Mouse (Mus musculus): Measurements from ENCODE around the gene Tmem256. TPM values are rescaled to one million over a fixed set of nuclear protein-coding genes. Genes with fewer than 3 reads are reported as not detected.
"Not testable (repeated sequence)": the region's sequence is repeated elsewhere in the genome, so short reads cannot be mapped to it uniquely, and the experiment has no call there.

Tmem256 gene
- total and polyA plus RNA-seq, 2 experiments from 2014 or later, result 117 to 350 TPM

DNA sequence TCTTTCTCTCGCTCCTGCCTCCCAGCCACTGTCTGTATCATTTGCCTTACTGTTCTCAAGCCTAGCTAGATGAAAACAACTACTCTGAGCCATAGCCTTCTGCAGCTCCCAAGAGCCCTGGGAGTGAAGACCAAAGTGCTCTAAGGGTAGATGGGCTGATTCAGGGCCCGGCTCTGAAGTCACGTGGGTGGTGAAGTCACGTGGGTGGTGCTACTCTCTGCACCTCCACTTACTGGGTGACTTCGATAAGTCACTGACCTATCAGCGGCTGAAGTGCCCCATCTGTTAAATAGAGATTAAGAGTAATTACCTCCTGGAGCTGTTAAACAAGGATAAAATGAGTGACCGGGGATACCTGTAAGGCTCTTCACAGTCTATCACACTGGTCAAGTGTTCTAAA lies 15.7 kb downstream of the Tmem256 start:
- peaks cover 9% of the 10 kb centered on the region; the same call in 1 of the 2 replicates for H3K27me3 ChIP-seq (ENCODE audit: insufficient read depth, low read length)
- no peak overlapping the region for H3K4me3 ChIP-seq (ENCODE audit: low read depth, low read length)
- no peaks in the 10 kb centered on the region for H3K4me1 ChIP-seq (ENCODE audit: insufficient read depth)
- H3K27ac ChIP-seq (ENCODE audit: low read depth, low read length), result no peak overlapping the region
- DNase-seq, result no peak
- TF ChIP-seq CTCF (IDR thresholded peaks at IDR 0.05; ENCODE audit: low read depth), result no peak
- H3K4me2 ChIP-seq (ENCODE audit: low read depth), result no peak overlapping the region
- no peak overlapping the region for H3K9ac ChIP-seq
- no peaks in the 10 kb centered on the region for H3K9me3 ChIP-seq (ENCODE audit: low read length)
- H3K36me3 ChIP-seq (ENCODE audit: insufficient read depth), result peaks cover 33% of the 10 kb centered on the region
- no peak for ATAC-seq
- 73% methylated on average over 7 of the region's 7 CpGs for WGBS

DNA sequence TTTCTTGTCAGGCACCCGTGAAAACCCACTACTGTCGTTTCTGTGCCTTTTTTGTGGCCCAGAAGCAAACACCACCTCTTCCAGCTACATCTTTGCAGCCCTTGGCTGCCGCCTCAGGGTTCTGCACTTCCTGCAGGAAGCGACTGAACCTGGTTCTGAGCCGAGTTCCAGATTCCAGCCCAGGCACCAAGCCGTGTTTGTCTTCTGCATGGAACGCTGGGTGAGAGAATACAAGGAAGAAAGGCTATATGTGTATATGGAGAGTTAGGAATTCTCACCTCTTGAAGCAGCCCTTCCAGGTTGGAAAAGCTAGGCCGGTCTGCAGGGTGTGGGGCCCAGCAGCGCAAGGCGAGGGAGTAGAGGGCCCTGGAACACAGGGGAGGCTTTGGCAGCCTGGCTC lies 16.4 kb downstream of the Tmem256 start:
- 86% methylated on average over 10 of the region's 10 CpGs for WGBS
- no peak for ATAC-seq

DNA sequence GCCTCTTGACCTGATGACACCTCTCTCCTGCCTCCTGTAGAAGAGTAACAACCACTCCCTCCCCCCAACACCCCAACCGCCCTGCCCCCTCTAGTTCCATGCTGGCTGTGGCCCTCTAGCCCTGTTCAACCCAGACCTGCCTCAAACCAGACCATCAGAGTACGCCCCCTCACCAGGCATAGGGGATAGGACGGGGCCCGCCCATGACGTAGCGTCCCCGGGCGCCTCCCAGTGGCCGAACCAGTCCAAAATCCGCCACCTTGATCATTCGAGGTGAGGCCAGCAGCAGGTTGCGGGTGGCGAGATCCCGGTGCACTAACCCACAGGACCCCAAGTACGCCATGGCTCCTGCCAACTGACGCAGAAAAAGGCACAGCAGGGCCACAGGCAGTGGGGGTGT lies 17.0 kb downstream of the Tmem256 start:
- Histone ChIP-seq H3K27ac (ENCODE audit: low read depth, low read length) (no peak overlapping the region), H3K9me3 (ENCODE audit: low read length) (no peaks in the 10 kb centered on the region), H3K4me3 (ENCODE audit: low read depth, low read length) (no peak overlapping the region), H3K36me3 (ENCODE audit: insufficient read depth) (peaks cover 20% of the 10 kb centered on the region), H3K27me3 (ENCODE audit: insufficient read depth, low read length) (peaks cover 11% of the 10 kb centered on the region; the same call in 1 of the 2 replicates), H3K9ac (no peak overlapping the region), H3K4me2 (ENCODE audit: low read depth) (no peak overlapping the region), H3K4me1 (ENCODE audit: insufficient read depth) (no peaks in the 10 kb centered on the region)
- TF ChIP-seq CTCF (IDR thresholded peaks at IDR 0.05; ENCODE audit: low read depth), result peak; percentile 53
- ATAC-seq (peak; percentile 54), DNase-seq (no peak)
- 18% methylated on average over 16 of the region's 16 CpGs for WGBS

More for the DNA sequence above, 16.4 kb downstream of the Tmem256 start:
- Histone ChIP-seq H3K4me3 (ENCODE audit: low read depth, low read length) (no peak overlapping the region), H3K27ac (ENCODE audit: low read depth, low read length) (no peak overlapping the region), H3K4me1 (ENCODE audit: insufficient read depth) (no peaks in the 10 kb centered on the region), H3K9ac (no peak overlapping the region), H3K4me2 (ENCODE audit: low read depth) (no peak overlapping the region), H3K27me3 (ENCODE audit: insufficient read depth, low read length) (peaks cover 11% of the 10 kb centered on the region; the same call in 1 of the 2 replicates), H3K9me3 (ENCODE audit: low read length) (no peaks in the 10 kb centered on the region), H3K36me3 (ENCODE audit: insufficient read depth) (peaks cover 26% of the 10 kb centered on the region)
- DNase-seq, result no peak
- TF ChIP-seq CTCF (IDR thresholded peaks at IDR 0.05; ENCODE audit: low read depth), result no peak

DNA sequence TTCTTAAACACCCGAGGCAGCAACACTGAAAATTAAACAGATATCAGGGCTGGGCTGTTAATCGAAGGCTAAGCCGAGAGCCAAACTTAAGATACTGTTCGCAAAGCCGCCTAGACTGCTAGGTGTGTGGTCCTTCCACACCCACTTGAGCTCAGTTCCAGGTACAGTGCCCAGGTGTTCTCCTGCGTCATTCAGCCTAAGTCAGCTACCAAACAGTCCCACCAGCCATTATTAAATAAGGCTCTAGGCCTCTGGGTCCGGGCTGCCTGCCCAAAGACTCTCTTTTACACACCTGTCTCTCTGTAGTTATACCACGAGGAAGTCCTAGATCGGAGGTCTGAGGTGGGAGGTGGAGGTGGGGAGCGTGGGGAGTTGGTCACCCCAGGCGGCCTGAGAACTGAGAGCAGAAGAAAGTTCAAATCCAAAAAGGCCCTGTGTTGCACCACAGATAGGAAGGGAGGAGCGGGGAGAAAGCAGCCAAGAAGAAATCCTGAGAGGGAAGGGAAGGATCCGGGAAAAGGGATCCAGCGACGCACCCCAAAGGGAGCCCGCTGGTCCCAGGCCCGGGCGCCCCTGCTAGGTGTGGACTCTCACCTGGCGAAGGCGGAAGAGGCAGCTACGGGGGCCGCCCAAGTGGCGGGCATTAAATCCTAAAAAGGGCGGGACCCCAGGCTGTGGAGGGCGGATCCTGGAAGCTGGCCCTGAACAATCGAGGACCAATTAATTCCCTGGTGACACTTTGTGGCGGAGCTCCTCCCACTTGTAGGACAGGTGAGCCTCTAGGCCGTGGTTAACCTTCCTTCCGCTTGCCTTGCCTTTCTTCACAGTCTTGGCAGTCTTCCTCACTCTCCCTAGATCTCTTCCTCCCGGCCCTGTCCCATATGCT lies 20.0 kb downstream of the Tmem256 start, which contains the start of gene Tnk1:
TSS of gene Tnk1 (minus strand) at position 618 of the 886 bp plus-strand sequence.
- 22% methylated on average over 30 of the region's 30 CpGs for WGBS
- H3K4me1 ChIP-seq (ENCODE audit: insufficient read depth), result no peaks in the 10 kb centered on the region
- DNase-seq, result no peak
- H3K27me3 ChIP-seq (ENCODE audit: insufficient read depth, low read length), result peaks cover 11% of the 10 kb centered on the region; the same call in 1 of the 2 replicates
- H3K4me3 ChIP-seq (ENCODE audit: low read depth, low read length), result no peak within 1 kb of the TSS
- no peak within 1 kb of the TSS for H3K27ac ChIP-seq (ENCODE audit: low read depth, low read length)
- H3K36me3 ChIP-seq (ENCODE audit: insufficient read depth), result no peaks in the 10 kb centered on the region
- no peak for TF ChIP-seq CTCF (IDR thresholded peaks at IDR 0.05; ENCODE audit: low read depth)
- H3K4me2 ChIP-seq (ENCODE audit: low read depth), result no peak within 1 kb of the TSS
- H3K9ac ChIP-seq, result no peak within 1 kb of the TSS
- no peaks in the 10 kb centered on the region for H3K9me3 ChIP-seq (ENCODE audit: low read length)
- ATAC-seq, result no peak

DNA sequence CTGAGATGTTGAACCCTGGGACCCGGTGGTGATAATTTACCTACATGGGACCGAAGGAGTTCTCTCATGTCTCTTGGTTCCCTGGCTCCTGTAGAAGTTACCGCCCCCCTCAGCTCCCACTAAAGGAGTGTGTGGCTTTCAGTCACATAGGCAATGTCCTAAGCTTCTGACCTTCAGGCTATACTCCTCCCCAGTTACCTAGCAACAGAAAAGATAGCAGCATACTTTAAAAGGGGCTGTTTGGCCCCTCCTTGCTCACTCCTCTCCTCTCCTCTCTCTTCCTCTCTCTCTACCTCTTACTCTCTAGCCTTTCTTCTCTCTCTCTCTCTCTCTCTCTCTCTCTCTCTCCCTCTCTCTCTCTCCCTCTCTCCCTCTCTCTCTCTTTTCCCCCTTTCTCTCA lies 25.4 kb downstream of the Tmem256 start:
- not testable (repeated sequence) for H3K4me2 ChIP-seq (ENCODE audit: low read depth); DNase-seq; H3K27ac ChIP-seq (ENCODE audit: low read depth, low read length); ATAC-seq; H3K27me3 ChIP-seq (ENCODE audit: insufficient read depth, low read length); H3K4me3 ChIP-seq (ENCODE audit: low read depth, low read length); H3K4me1 ChIP-seq (ENCODE audit: insufficient read depth); H3K9ac ChIP-seq; H3K9me3 ChIP-seq (ENCODE audit: low read length); H3K36me3 ChIP-seq (ENCODE audit: insufficient read depth)
- 81% methylated on average over 3 of the region's 3 CpGs for WGBS

DNA sequence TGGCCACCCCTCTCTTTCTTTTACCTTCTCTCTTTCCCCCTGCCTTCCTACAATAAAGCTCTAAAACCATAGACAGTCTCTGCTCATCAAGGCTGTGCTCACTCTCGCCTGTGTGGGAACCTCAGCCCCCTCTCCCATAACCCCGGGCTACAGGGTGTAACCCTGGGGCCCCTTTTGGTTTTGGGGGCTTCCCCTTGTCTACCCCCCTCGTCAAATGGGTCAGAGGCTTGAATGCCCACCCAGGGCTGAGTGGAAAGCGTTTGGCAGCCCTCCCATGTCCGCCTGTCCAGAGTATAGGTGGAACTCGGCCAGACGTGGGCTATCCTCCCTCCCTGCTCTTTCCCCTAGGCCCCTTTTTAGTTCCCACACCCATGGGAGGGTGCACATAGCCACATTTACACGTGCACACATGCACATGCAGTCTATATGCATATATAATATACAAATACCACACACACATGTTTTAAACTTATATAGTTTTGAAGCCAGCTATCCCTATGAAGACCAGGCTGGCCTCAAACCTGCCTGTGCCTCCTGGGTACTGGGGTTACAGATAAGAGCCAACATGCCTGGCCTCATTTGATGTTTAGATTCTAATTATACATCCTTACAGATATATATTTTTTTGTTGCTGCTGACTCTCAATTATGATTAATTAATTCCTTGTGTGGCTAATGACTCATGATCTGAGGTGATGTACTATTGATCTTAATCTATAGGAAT lies 26.0 kb downstream of the Tmem256 start:
- no peaks in the 10 kb centered on the region for H3K4me1 ChIP-seq (ENCODE audit: insufficient read depth)
- ATAC-seq, result no peak
- no peak overlapping the region for H3K4me2 ChIP-seq (ENCODE audit: low read depth)
- no peak overlapping the region for H3K4me3 ChIP-seq (ENCODE audit: low read depth, low read length)
- H3K27ac ChIP-seq (ENCODE audit: low read depth, low read length), result no peak overlapping the region
- no peaks in the 10 kb centered on the region for H3K9me3 ChIP-seq (ENCODE audit: low read length)
- 39% methylated on average over 8 of the region's 8 CpGs for WGBS
- no peak for DNase-seq
- no peak for TF ChIP-seq CTCF (IDR thresholded peaks at IDR 0.05; ENCODE audit: low read depth)
- H3K9ac ChIP-seq, result no peak overlapping the region
- H3K36me3 ChIP-seq (ENCODE audit: insufficient read depth), result no peaks in the 10 kb centered on the region
- H3K27me3 ChIP-seq (ENCODE audit: insufficient read depth, low read length), result no peaks in the 10 kb centered on the region

DNA sequence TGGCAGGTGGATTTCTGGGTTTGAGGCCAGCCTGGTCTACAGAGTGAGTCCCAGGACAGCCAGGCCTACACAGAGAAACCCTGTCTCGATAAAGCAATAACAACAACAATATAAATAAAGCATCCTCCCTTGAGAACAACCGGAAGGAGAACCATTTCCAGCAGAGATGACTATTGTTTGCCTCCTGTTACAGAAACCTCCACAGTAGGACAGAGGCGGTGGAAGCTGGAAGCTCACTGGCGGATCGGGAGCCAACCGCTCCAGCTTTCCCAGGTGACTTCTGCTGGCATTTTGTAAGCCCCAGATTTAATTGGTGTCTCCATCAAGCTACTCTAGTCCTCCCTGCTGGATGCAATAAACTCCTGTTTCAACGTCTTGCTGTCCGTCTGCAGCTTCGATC lies 27.2 kb downstream of the Tmem256 start:
- Histone ChIP-seq H3K27me3 (ENCODE audit: insufficient read depth, low read length) (no peaks in the 10 kb centered on the region), H3K36me3 (ENCODE audit: insufficient read depth) (no peaks in the 10 kb centered on the region), H3K4me2 (ENCODE audit: low read depth) (no peak overlapping the region), H3K4me3 (ENCODE audit: low read depth, low read length) (no peak overlapping the region), H3K4me1 (ENCODE audit: insufficient read depth) (no peaks in the 10 kb centered on the region), H3K9ac (no peak overlapping the region), H3K27ac (ENCODE audit: low read depth, low read length) (no peak overlapping the region), H3K9me3 (ENCODE audit: low read length) (no peaks in the 10 kb centered on the region)
- no peak for ATAC-seq
- no peak for DNase-seq
- WGBS, result 77% methylated on average over 9 of the region's 9 CpGs
- TF ChIP-seq CTCF (IDR thresholded peaks at IDR 0.05; ENCODE audit: low read depth), result no peak
